Mouse (Mus musculus) cerebellum, adult 9-11 months (tissue): ENCODE results near the gene Olfr749.
"Not testable (repeated sequence)": the region's sequence is repeated elsewhere in the genome, so short reads cannot be mapped to it uniquely, and the experiment has no call there.

ENCODE experiments used
- DNase-seq: peaks from one replicate; pipeline ENCODE4 v3.0.0; 2022

The Olfr749 gene

DNA sequence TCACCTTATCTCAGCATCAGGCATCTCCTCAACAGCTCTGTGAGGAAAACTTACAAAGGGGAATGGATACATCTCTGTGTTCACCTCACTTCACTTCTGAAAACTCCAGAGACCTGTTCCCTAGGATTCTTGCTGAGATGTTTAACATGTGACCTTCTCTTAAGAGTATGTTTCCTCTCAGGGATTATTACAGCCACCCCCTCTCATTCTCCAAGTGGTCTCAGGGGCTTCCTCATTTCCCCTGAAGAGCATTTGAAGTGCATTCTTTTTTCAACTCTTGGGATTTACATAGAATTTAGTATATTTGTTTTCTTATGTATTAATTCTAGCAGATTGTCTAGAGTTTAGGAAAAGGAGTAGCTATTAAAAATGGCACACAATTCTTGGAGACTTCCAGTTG is at the start of gene Olfr749:
Gene Olfr749 (minus strand): TSS at position 101 of the 400 bp plus-strand sequence.
- no peak for DNase-seq

DNA sequence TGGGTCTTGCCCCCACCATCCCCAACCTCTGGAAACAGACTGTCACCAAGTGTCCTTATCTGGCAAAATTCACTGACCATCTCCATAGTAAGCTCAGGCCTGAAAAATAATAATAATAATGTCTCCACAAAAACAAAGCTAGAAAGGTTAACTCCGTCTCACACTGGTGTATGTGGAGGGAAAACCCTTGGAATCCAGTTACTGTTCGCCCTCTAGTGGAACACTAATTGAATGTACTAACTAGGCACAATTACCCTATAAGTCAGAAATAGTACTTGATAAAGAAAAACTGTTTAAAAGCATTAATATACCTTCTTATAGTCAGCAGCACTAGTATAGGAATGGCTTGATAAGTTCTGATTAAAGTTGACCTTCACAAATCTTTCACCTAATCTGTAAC is 43.3 kb upstream of the Olfr749 start:
- DNase-seq, result no peak

DNA sequence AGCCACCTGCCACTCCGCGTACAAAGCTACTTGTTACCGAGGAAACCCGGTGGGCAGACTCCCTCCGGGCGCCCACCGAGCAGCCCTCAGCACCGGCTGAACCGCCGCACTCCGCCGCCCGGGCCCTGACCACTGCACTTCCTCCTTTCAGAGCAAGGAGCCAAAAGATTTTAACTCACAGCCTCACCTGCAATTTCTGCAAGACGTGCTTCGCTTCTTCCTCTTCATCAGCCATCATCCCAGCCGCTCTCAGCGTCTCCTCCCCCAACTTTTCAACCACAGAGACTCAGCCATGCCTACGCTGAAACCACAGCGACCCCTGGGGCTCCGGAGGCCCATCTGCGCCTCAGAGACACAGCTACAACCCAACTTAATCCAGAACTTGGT is 40.4 kb upstream of the Olfr749 start, which contains the start of gene Ttc5:
Gene Ttc5 (minus strand): TSS at position 269 of the 387 bp plus-strand sequence.
- peak; percentile 84 for DNase-seq

DNA sequence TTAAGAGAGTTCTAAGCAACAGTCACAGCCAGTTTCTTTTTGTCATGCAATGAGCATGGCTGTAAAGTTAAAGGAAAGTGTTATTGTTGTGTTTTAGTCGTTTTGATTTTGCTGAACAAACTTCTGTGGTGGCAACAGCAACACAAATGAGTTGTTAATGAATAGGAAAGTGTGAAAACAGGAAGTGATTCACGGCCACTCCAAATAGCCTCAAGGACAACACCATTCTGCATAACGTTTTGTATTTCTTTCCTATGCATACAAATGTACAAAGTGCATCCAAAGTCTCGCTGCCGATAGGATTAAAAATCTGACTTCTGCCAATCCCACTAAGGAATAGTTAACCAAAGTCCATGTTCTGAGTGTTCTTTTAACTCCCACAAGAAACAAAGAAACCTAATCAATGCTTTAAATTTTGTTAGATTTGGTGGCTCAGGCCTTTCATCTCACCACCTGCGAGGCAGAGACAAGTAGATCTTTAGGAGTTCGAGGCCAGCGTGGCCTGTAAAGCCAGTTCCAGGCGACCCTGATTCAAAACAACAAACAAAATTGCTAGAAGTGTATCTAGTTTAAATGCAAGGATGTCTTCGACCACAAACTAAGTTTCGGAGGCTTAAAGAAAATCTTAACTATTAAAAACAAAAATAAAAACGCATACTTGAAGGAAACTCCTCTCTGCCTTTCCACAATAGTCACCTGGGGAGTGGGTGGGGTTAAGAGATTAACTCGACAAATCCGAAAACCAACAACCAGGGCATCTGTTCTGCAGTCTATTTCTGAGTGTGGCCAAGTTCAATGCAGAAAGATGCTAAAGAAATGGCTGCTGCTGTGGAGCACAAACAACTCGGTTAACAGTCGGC is 39.7 kb upstream of the Olfr749 start:
- no peak for DNase-seq

- DNase-seq, result no peak
These were observed 37.3 kb upstream of the Olfr749 start for GRCm38 (mm10) chr14:50782166-50782565.

DNA sequence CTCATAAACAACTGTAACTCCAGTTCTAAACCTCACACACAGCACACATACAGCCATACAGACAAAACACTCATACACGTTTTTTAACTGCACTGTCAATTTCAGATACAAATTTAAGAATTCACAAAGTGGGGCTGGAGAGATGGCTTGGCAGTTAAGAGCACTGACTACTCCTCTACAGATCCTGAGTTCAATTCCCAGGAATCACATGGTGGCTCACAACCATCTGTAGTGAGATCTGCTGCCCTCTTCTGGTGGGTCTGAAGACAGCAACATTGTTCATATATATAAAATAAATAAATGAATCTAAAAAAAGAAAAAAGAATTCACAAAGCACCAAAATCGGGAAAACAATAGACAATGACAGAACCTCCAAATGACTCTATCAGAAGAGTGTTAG is 26.4 kb upstream of the Olfr749 start:
- DNase-seq, result no peak

- no peak for DNase-seq
These were observed 20.8 kb upstream of the Olfr749 start for GRCm38 (mm10) chr14:50765736-50766135.

DNA sequence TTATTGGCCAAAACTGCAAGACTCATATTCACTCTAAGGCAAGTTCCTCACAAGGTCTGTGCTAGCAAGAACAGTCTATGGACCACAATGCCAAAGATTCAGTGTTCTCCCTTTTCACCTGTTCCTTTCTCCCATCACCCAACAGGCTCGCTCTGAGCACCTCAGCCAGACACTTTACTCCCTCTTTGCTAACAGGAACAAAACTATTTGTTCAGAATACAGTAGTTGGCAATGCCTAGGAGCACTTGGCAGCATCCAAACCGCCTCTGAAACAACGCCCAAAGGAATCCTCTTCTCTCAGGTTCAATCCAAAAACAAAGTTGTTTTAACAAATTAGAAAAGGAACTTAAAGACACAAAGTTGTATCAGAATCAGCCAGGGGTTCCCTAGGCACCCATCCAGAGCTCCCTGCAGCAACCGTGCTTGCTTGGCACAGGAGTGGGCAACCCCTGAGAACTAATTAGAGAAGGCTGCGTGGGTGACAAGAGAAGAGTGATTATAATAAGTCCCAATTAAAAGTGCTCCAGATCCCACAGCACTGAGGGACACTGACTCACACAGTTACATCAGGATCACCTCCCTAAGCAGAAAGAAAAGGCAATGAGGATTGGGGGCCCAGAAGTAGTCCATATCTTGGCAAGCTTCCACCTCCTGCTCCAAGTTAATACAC is 13.7 kb upstream of the Olfr749 start:
- DNase-seq, result no peak

- no peak for DNase-seq
These were observed 3.3 kb downstream of the Olfr749 start for GRCm38 (mm10) chr14:50741584-50741983.

DNA sequence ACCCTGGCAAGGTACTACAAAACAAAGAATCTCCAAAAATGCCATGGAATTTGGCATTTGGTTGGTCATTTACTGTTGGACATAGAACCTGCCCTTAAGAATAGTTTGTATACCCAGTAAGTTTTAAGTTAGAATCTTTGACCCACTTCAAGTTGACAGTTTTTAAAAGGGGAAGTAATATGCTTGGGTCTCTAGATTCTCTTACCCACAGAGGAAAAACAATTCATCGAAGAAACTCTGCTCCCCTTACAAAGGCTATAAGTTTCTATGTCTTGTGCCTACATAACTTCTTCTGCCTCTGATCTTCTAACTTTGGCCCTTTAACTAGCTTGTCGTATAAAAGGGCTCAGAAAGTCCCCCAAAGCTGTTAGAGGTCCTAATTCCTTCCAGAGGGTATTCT is 4.6 kb downstream of the Olfr749 start:
- no peak for DNase-seq

GRCm38 (mm10) chr14:50722371-50722770 is 22.5 kb downstream of the Olfr749 start:
- DNase-seq, result not testable (repeated sequence)

DNA sequence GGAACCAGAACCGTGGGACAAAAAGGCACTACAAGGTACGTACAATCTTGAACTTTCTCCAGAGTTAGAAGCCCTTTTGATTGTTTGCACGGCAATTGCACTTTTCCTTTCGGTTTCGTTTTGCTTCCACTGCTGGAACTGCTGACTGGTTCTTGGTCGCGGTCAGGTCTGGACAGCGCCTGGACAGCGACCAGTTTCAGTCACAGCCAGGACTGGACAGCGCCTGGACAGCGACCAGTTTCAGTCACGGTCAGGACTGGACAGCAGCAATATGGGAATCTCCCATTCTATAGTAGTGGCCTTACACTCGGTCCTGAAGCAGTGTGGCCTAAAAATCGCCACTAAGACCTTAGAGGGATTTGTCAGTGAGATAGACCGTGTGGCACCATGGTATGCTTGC is 25.0 kb downstream of the Olfr749 start:
- not testable (repeated sequence) for DNase-seq

- DNase-seq, result no peak
These were observed 37.8 kb downstream of the Olfr749 start, which contains the start of gene Olfr748 for GRCm38 (mm10) chr14:50707073-50707472. Gene Olfr748, plus strand, starts transcription at chr14:50707373.

DNA sequence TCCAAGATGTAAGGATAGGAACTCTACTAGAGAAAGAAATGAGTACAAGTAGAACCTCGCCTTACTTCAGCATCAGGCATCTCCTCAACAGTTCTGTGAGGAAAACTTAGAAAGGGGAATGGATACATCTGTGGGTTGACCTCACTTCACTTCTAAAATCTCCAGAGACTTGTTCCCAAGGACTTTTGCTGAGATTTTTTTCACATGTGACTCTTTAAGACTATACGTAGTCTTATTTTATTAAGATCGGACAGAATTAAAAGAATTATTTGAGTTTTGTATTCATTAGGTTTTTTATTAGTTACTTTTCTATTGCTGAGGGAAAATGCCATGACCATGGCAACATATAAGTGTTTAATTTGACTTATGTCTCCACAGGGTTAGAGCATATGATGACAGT is 51.8 kb downstream of the Olfr749 start, which contains the start of gene Olfr747:
Gene Olfr747 (minus strand): TSS at position 101 of the 400 bp plus-strand sequence.
- DNase-seq, result no peak
